Mouse (Mus musculus) monocyte, adult 5-6 weeks (primary cell): ENCODE data around the gene Gm20489. TPM values are rescaled to one million over a fixed set of nuclear protein-coding genes. Genes with fewer than 3 reads are reported as not detected.

Experiments
- ATAC-seq: fragments of 153-309, 156-312 bp; replicated peaks from 2 replicates; pipeline ENCODE4 v1.8.0; 2017; ENCODE audit warnings: mild to moderate bottlenecking; ENCODE audit not compliant: low TSS enrichment, insufficient number of reproducible peaks, severe bottlenecking, poor library complexity, low FRiP score
- total RNA-seq: library from RNA; stranded (forward); fragments of 200-1000, 200-491, 200-594 nt; gene quantifications from 3 replicates; pipeline ENCODE4 v1.2.3, GENCODE M21; 2017

Gene Gm20489
- total RNA-seq: not detected in 3 replicates

DNA sequence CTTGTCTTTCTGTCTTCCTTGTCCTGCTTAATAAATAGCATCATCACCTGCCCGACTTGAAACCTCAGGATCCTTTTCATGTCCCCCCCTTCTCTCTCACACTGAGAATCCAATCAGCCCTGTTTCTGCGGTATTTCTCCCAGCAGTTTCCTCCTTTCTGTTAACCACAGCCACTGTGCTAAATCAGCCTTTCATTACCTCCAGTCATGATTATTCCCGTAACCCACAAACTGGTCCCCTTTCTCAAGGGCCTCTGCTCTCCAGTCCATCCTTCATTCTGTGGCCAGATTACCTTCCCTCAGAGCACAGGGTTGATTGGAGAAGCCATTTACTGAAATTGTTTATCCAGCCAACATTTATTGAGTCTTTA, at the start of gene Gm20489:
Gene Gm20489, minus strand, starts transcription at position 269 of the 370 bp plus-strand sequence.
- no peak for ATAC-seq

GRCm38 (mm10) chrX:101313625-101314359, 45.0 kb upstream of the Gm20489 start:
- ATAC-seq: no peak

- ATAC-seq: no peak
Measured at GRCm38 (mm10) chrX:101309299-101309698, 40.5 kb upstream of the Gm20489 start.

DNA sequence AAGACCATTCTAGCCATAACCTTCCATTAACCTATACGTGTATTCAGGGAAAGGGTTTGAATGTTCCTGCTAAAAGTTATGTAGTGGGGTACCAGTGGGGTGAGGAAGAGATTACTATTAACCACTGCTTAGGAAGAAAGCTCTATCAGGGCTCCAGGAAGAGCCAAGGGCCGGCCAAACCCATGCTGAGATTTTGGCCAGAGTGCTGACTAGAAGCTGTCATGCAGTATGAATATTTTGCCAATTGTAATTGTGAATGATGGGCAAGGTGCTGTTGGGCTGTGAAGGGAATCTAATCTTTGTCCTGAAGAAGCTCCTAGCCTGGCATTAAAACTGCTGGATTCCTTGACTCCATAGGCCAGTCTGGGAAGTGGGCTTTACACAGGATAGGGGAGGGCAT, 35.8 kb upstream of the Gm20489 start:
- ATAC-seq: no peak

DNA sequence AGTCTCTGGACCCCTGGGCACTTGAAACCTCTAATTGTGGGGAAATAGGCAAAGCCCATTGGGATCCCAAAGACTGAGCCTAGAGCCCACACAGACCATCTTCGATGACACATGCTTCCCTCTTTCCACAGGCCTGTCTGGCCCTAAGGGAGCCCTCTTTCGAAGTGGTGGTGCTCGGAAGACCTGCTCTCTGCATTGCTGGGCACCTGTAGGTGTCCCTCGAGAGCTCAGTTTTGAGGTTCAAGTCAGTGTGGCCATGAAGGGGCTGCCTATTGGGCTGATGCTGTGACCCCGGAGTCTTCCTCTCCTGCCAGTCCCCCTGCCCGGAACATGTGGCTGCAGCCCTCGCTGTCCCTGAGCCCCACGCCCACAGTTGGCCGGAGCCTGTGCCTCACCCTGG, 32.8 kb upstream of the Gm20489 start:
- ATAC-seq: no peak

DNA sequence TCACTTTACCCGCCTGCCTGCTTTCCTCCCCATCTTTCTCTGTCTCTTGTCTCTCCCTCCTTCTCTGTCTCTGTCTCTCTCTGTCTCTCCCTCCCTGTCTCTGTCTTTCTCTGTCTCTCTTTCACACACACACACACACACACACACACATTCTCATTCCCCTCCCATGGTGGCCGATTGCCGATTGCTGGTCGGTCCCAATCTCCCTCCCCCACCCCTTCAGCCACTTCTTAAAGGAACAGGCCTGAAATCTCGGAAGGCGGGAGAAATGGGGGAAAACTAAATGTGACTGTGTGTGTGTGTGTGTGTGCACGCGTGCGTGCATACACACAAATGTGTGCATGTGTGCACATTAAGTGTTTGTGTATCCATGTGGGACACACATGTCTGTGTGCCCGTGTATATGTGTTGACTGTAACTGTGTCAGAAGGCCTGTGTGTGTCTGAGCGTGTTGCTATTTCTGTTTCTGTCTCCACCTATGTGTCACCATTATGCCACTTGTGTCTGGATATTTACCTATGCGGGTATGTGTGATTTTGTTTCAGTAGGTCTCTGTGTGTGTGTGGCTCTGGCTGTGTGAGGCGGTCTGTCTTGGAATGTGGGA, 31.7 kb upstream of the Gm20489 start:
- ATAC-seq: no peak

DNA sequence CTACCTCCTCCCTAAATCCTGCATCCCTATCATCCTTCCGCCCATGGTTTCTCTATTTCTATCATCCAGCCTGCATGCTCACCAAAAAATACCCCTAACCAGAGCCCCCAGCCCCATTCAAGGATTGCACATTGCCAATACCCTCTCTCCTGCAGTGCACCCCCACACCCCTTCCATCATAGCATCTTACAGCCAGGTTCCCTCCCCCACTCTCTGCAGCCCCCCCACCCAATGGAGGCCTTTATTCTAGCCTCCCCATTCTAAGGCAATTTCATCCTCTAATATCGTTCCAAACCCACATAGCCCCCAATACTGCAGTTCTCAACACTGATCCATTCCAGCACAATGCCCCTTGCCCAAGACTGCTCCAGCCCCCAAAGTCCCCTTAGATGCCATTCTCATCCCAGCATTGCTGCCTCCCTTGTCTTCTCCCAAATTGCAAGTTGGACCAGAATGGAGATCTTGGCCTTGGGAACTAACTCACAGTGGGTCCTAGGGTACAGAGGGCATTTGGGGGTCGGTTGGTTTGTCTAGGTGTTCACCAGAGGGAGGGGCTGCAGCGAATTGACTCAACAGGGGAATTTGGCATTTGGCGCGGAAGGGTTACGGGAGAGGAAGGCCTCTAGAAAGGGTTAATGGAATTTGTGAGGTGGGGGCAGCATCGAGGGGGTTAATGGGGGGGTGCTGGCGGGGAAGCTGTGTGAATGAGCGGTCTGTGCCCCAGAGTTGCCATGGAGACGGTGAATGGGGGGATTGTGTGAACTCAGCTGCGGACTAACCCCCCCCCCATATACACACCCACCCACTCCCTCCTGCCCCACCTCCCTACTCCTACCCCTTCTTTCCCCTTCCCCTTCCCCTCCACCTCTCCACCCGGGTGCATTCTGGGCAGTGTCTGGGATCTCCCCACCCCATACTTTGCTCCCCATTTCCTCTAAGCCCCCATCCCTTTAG, 30.9 kb upstream of the Gm20489 start:
- ATAC-seq: no peak

DNA sequence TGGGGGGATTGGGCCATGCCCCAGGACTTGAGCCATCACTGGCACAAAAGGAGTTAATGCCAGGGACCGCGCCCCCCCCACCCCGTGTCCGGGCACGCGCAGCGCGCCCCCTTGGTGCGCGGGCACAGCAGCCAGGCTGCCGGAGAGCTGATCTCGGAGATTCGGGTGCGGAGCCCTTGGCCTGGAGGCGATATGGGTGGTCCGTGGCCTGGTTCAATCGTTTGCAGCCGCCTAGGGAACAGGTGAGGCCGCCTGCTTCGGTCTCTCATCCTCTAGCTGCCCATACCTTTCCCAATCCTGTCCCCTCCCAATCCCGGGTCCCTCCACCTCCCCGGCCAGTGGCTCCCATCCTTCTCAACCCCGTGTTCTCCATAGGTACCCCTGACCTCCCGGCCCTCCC, 30.2 kb upstream of the Gm20489 start, which contains the start of gene Nlgn3:
Gene Nlgn3, plus strand, starts transcription at position 114 of the 400 bp plus-strand sequence.
- ATAC-seq: no peak

- no peak for ATAC-seq
Measured at GRCm38 (mm10) chrX:101290111-101290510, 21.3 kb upstream of the Gm20489 start.

- no peak for ATAC-seq
Measured at GRCm38 (mm10) chrX:101289037-101289436, 20.2 kb upstream of the Gm20489 start.

DNA sequence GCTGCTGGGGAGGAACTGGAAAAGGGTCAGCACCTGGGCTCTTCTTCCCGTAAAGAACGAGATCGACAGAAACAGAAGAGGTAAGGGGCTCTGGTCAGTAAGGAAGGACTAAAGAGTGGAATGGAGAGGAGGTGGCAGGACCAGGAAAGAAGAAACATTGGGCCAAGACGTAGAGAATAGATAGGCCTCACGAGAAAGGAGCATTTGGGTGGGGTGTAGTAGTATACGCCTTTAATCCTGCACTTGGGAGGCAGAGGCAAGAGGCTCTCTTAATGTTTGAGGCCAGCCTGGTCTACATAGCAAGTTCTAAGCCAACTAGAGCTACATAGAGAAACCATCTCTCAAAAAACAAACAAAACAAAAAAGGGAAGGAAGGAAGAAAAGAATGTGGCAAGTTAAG, 19.6 kb upstream of the Gm20489 start:
- ATAC-seq: no peak

DNA sequence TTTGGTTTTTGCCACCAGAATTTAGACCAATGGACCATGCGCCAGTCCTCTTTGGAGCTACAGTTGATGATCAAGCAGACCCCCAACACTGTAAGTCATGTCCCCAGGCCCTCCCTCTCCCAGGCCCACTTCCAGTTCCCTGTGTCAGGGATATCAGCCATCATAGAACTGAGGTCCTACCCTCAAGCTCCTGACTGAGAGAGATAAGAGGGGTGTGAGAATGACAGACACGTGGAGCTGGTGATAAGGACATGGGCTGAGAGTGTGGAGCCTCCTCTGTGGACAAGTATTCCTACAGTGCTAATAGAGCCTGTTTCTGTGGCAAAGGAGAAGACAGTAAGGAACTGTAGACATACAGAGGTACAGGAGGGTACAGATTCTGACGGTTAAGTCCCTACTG, 18.7 kb upstream of the Gm20489 start:
- ATAC-seq: no peak

GRCm38 (mm10) chrX:101285953-101286670, 17.3 kb upstream of the Gm20489 start:
- no peak for ATAC-seq

DNA sequence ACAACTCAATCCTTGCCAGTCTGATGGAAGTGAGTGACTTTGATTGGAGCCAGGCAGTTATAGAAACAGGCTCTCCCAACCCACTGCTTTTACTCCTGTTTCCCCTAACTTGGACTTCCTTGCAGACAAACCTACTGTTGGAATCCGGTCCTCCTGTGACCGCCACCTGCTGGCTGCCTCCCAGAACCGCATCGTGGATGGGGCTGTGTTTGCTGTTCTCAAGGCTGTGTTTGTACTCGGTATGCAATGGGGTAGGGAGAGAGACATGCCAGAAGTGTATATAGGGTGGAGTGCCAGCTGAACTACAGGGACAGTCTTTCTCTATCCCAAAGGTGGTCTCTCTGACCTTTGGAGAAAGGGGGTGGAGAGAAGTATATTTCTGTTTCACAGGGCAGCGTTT, 16.7 kb upstream of the Gm20489 start:
- peak; percentile 61; the same call in 1 of the 2 replicates for ATAC-seq

- no peak for ATAC-seq
Measured at GRCm38 (mm10) chrX:101282813-101283212, 14.0 kb upstream of the Gm20489 start.

- ATAC-seq: peak; percentile 99
Measured at GRCm38 (mm10) chrX:101273875-101274738, 5.3 kb upstream of the Gm20489 start, which contains the start of gene Med12. Med12 (plus strand) TSS chrX:101274030.

GRCm38 (mm10) chrX:101273410-101273809, 4.6 kb upstream of the Gm20489 start:
- no peak for ATAC-seq
